In the genomic region with DNA sequence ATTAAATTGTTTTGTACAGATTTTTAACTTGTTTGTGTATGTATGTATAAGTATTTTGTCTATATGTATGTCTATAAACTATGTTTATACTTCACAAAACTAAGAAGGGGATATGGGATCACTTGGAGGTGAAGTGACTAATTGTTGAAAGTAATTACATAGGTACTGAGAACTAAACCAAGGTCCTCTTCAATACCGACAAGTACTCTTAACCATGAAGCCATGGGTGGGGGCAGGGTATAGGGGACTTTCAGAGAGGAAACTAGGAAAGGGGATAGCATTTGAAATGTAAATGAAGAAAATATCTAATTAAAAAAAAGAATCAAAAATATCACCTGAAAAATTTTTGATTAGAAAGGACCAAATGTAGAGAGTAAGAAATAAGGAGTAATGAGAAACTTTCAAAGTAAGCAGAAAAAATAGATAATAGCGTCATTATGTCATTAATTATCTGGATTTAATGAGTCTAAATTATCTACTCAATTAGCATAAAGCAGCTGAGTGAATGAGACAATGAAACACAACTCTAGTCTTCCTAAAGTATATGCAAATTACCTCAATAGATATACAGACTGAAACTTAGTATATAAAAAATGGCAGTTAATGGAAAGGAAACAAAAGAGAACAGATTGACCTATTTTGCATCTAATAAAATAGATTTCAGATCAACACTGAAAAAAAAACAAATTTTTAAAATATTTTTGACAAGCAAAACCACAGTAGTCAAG, we compare ENCODE assay signal across 30 mouse cellular contexts. TPM values are rescaled to one million over a fixed set of nuclear protein-coding genes. Genes with fewer than 3 reads are reported as not detected.
DNase-seq lines count a peak whose midpoint lies in the region; ATAC-seq and TF ChIP-seq lines count a peak whose summit lies in the region.
"Had no signal": no experiment of that assay in that cellular context is flagged by ENCODE, and none has a peak within 500 bp of the region (broad histone marks: within the 10 kb centered on the region; RNA-seq: fewer than 3 reads in every experiment).

No protein-coding gene starts in this region.

- no peaks in the 10 kb centered on the region for H3K36me3 ChIP-seq in forebrain, embryonic 11.5 days (ENCODE audit: control insufficient read depth, insufficient read depth, low read length)
- no peaks in the 10 kb centered on the region for H3K36me3 ChIP-seq in forebrain, postnatal 0 days (ENCODE audit: insufficient read depth)
- no peaks in the 10 kb centered on the region for H3K36me3 ChIP-seq in forebrain, embryonic 13.5 days (ENCODE audit: poor library complexity, severe bottlenecking)
- no peaks in the 10 kb centered on the region for H3K36me3 ChIP-seq in forebrain, embryonic 15.5 days
- H3K36me3 ChIP-seq in midbrain, embryonic 12.5 days: no peaks in the 10 kb centered on the region
- no peaks in the 10 kb centered on the region for H3K36me3 ChIP-seq in midbrain, embryonic 10.5 days
- H3K36me3 ChIP-seq: embryonic facial prominence, embryonic 13.5 days; embryonic facial prominence, embryonic 15.5 days; G1E had no signal

- TF ChIP-seq CTCF in forebrain, postnatal 0 days (IDR thresholded peaks at IDR 0.05; ENCODE audit: low read depth): no peak
- no peak for TF ChIP-seq CTCF in brain, embryonic 14.5 days (IDR thresholded peaks at IDR 0.05; ENCODE audit: borderline replicate concordance, extremely low read depth, insufficient read depth, insufficient read length)

- no peaks in the 10 kb centered on the region for H3K4me1 ChIP-seq in forebrain, embryonic 11.5 days (replicated peaks; ENCODE audit: control insufficient read depth, insufficient read depth, low read length)
- H3K4me1 ChIP-seq in forebrain, postnatal 0 days (ENCODE audit: insufficient read depth): no peaks in the 10 kb centered on the region
- no peaks in the 10 kb centered on the region for H3K4me1 ChIP-seq in forebrain, embryonic 13.5 days
- H3K4me1 ChIP-seq in forebrain, embryonic 15.5 days: no peaks in the 10 kb centered on the region
- no peaks in the 10 kb centered on the region for H3K4me1 ChIP-seq in midbrain, embryonic 12.5 days
- H3K4me1 ChIP-seq in midbrain, embryonic 10.5 days: no peaks in the 10 kb centered on the region
- H3K4me1 ChIP-seq: embryonic facial prominence, embryonic 13.5 days; embryonic facial prominence, embryonic 15.5 days had no signal

- H3K4me2 ChIP-seq in forebrain, embryonic 11.5 days (ENCODE audit: low read depth, low read length, severe bottlenecking): no peak overlapping the region
- H3K4me2 ChIP-seq in forebrain, postnatal 0 days (ENCODE audit: low read depth): no peak overlapping the region
- H3K4me2 ChIP-seq in forebrain, embryonic 13.5 days: no peak overlapping the region
- H3K4me2 ChIP-seq in forebrain, embryonic 15.5 days (replicated peaks): no peak overlapping the region
- H3K4me2 ChIP-seq in midbrain, embryonic 12.5 days (replicated peaks): no peak overlapping the region
- H3K4me2 ChIP-seq: embryonic facial prominence, embryonic 13.5 days; embryonic facial prominence, embryonic 15.5 days had no signal

- no peak overlapping the region for H3K9ac ChIP-seq in forebrain, embryonic 11.5 days (ENCODE audit: low read length)
- H3K9ac ChIP-seq in forebrain, postnatal 0 days: no peak overlapping the region
- H3K9ac ChIP-seq in forebrain, embryonic 13.5 days: no peak overlapping the region
- H3K9ac ChIP-seq in forebrain, embryonic 15.5 days (replicated peaks): no peak overlapping the region
- H3K9ac ChIP-seq in midbrain, embryonic 12.5 days (replicated peaks): no peak overlapping the region
- H3K9ac ChIP-seq: embryonic facial prominence, embryonic 13.5 days; embryonic facial prominence, embryonic 15.5 days had no signal

- H3K27me3 ChIP-seq in forebrain, embryonic 11.5 days (ENCODE audit: control insufficient read depth, insufficient read depth, low read length): no peaks in the 10 kb centered on the region
- no peaks in the 10 kb centered on the region for H3K27me3 ChIP-seq in forebrain, postnatal 0 days (ENCODE audit: insufficient read depth, low read length)
- no peaks in the 10 kb centered on the region for H3K27me3 ChIP-seq in forebrain, embryonic 13.5 days
- H3K27me3 ChIP-seq in forebrain, embryonic 15.5 days: no peaks in the 10 kb centered on the region
- H3K27me3 ChIP-seq in midbrain, embryonic 12.5 days: no peaks in the 10 kb centered on the region
- H3K27me3 ChIP-seq in midbrain, embryonic 10.5 days (ENCODE audit: low read depth, poor library complexity, severe bottlenecking): no peaks in the 10 kb centered on the region
- H3K27me3 ChIP-seq: CH12.LX; embryonic facial prominence, embryonic 13.5 days; embryonic facial prominence, embryonic 15.5 days; Patski had no signal

- DNase-seq in forebrain, embryonic 11.5 days (ENCODE audit: low spot score): no peak
- DNase-seq in forebrain, postnatal 0 days: no peak
- no peak for DNase-seq in midbrain, embryonic 10.5 days (ENCODE audit: low spot score)
- peak; percentile 21 for DNase-seq in brain, embryonic 14.5 days (ENCODE audit: low read depth)
- DNase-seq: adrenal gland, adult 8-10 months; adrenal gland, postnatal 14 days; adrenal gland, postnatal 36 days; B cell, adult 2 months; cerebellum, adult 11 months; cerebellum, adult 18-20 months; cerebellum, adult 8-10 months; cerebellum, adult 9-11 months; cerebellum, postnatal 14 days; cerebellum, postnatal 36 days; embryo, embryonic 11 days had no signal

- no peaks in the 10 kb centered on the region for H3K9me3 ChIP-seq in forebrain, embryonic 11.5 days (ENCODE audit: control insufficient read depth, low read length)
- no peaks in the 10 kb centered on the region for H3K9me3 ChIP-seq in forebrain, postnatal 0 days (ENCODE audit: low read length)
- H3K9me3 ChIP-seq in forebrain, embryonic 13.5 days (replicated peaks): no peaks in the 10 kb centered on the region
- H3K9me3 ChIP-seq in forebrain, embryonic 15.5 days: no peaks in the 10 kb centered on the region
- no peaks in the 10 kb centered on the region for H3K9me3 ChIP-seq in midbrain, embryonic 12.5 days
- no peaks in the 10 kb centered on the region for H3K9me3 ChIP-seq in midbrain, embryonic 10.5 days (replicated peaks)
- H3K9me3 ChIP-seq: embryonic facial prominence, embryonic 13.5 days; embryonic facial prominence, embryonic 15.5 days had no signal

- no peak overlapping the region for H3K27ac ChIP-seq in forebrain, embryonic 11.5 days (ENCODE audit: low read depth, low read length)
- no peak overlapping the region for H3K27ac ChIP-seq in forebrain, postnatal 0 days (ENCODE audit: low read depth, low read length)
- H3K27ac ChIP-seq in forebrain, embryonic 13.5 days: no peak overlapping the region
- no peak overlapping the region for H3K27ac ChIP-seq in forebrain, embryonic 15.5 days (replicated peaks)
- H3K27ac ChIP-seq in midbrain, embryonic 12.5 days (replicated peaks): no peak overlapping the region
- H3K27ac ChIP-seq in midbrain, embryonic 10.5 days (replicated peaks): no peak overlapping the region
- H3K27ac ChIP-seq: embryonic facial prominence, embryonic 13.5 days; embryonic facial prominence, embryonic 15.5 days had no signal

- TF ChIP-seq POLR2A in brain, embryonic 14.5 days (IDR thresholded peaks at IDR 0.05; ENCODE audit: borderline replicate concordance, extremely low read depth, insufficient read depth, insufficient read length, poor library complexity, severe bottlenecking): no peak

- H3K4me3 ChIP-seq in forebrain, embryonic 11.5 days (ENCODE audit: low read depth, low read length): no peak overlapping the region
- H3K4me3 ChIP-seq in forebrain, postnatal 0 days (ENCODE audit: low read depth, low read length): no peak overlapping the region
- H3K4me3 ChIP-seq in forebrain, embryonic 13.5 days: no peak overlapping the region
- no peak overlapping the region for H3K4me3 ChIP-seq in forebrain, embryonic 15.5 days
- no peak overlapping the region for H3K4me3 ChIP-seq in midbrain, embryonic 12.5 days
- H3K4me3 ChIP-seq in midbrain, embryonic 10.5 days: no peak overlapping the region
- H3K4me3 ChIP-seq: embryonic facial prominence, embryonic 13.5 days; embryonic facial prominence, embryonic 15.5 days; erythroblast, embryonic 14.5 days had no signal

- ATAC-seq in forebrain, embryonic 11.5 days (replicated peaks; ENCODE audit: low FRiP score): peak; percentile 57; the same call in 1 of the 2 replicates
- ATAC-seq in forebrain, postnatal 0 days: no peak
- ATAC-seq in forebrain, embryonic 13.5 days: peak; percentile 68; the same call in 1 of the 2 replicates
- no peak for ATAC-seq in forebrain, embryonic 15.5 days (replicated peaks)
- peak; percentile 68 for ATAC-seq in midbrain, embryonic 12.5 days (ENCODE audit: low FRiP score, low read depth)
- ATAC-seq: activated CD4-positive, CD25-positive, alpha-beta regulatory T cell, adult 4 months; CD4-positive, CD25-positive, alpha-beta regulatory T cell, adult 4 months; Patski had no signal

- 62% methylated on average over 2 of the region's 2 CpGs for WGBS in forebrain, embryonic 11.5 days
- WGBS in forebrain, postnatal 0 days: 21% methylated on average over 2 of the region's 2 CpGs
- WGBS in forebrain, embryonic 13.5 days: 30% methylated on average over 2 of the region's 2 CpGs
- 33% methylated on average over 2 of the region's 2 CpGs for WGBS in forebrain, embryonic 15.5 days
- WGBS in midbrain, embryonic 12.5 days: 84% methylated on average over 2 of the region's 2 CpGs
- 91% methylated on average over 2 of the region's 2 CpGs for WGBS in midbrain, embryonic 10.5 days

RNA-seq across cellular contexts. Expression of a gene that starts 30.8 kb away (rescaled TPM):
- not detected in 2 replicates for polyA plus RNA-seq in forebrain, embryonic 11.5 days (2014; fragmentation: Nextera tagmentation; extraction: Ambion mirVana)
- not detected in 2 replicates for total RNA-seq in forebrain, postnatal 0 days (2014; rRNA removed)
- polyA plus RNA-seq in forebrain, postnatal 0 days (2015; fragmentation: Nextera tagmentation; extraction: Ambion mirVana): not detected in 2 replicates
- polyA plus RNA-seq in forebrain, embryonic 13.5 days (2015; fragmentation: Nextera tagmentation; extraction: Ambion mirVana): not detected in 2 replicates
- polyA plus RNA-seq in forebrain, embryonic 15.5 days (2015; fragmentation: Nextera tagmentation; extraction: Ambion mirVana): not detected in 2 replicates
- not detected in 2 replicates for polyA plus RNA-seq in midbrain, embryonic 12.5 days (2016; fragmentation: Nextera tagmentation; extraction: Ambion mirVana)
- polyA plus RNA-seq in midbrain, embryonic 10.5 days (2016; fragmentation: Nextera tagmentation; extraction: Ambion mirVana): not detected in 2 replicates
- not detected in 2 replicates for polyA plus RNA-seq in brain, embryonic 14.5 days (2012; rRNA removed)
- total RNA-seq: adrenal gland, adult 18-20 months; adrenal gland, adult 8-10 months; adrenal gland, postnatal 14 days; adrenal gland, postnatal 36 days; CH12.LX; common myeloid progenitor, adult 5-6 weeks; G1E had no signal
- polyA plus RNA-seq: activated CD4-positive, CD25-positive, alpha-beta regulatory T cell, adult 4 months; CD4-positive, CD25-positive, alpha-beta regulatory T cell, adult 4 months; embryonic facial prominence, embryonic 11.5 days; embryonic facial prominence, embryonic 13.5 days; erythroblast, embryonic 14.5 days; frontal cortex, adult 2 months; G1E; Patski had no signal

RNA-seq across cellular contexts. Expression of a gene that starts 47.0 kb away (rescaled TPM):
- polyA plus RNA-seq in forebrain, embryonic 11.5 days (2014; fragmentation: Nextera tagmentation; extraction: Ambion mirVana): not detected in 2 replicates
- total RNA-seq in forebrain, postnatal 0 days (2014; rRNA removed): not detected in 2 replicates
- polyA plus RNA-seq in forebrain, postnatal 0 days (2015; fragmentation: Nextera tagmentation; extraction: Ambion mirVana): not detected in 2 replicates
- polyA plus RNA-seq in forebrain, embryonic 13.5 days (2015; fragmentation: Nextera tagmentation; extraction: Ambion mirVana): not detected in 2 replicates
- polyA plus RNA-seq in forebrain, embryonic 15.5 days (2015; fragmentation: Nextera tagmentation; extraction: Ambion mirVana): not detected in 2 replicates
- not detected in 2 replicates for polyA plus RNA-seq in midbrain, embryonic 12.5 days (2016; fragmentation: Nextera tagmentation; extraction: Ambion mirVana)
- polyA plus RNA-seq in midbrain, embryonic 10.5 days (2016; fragmentation: Nextera tagmentation; extraction: Ambion mirVana): not detected in 2 replicates
- polyA plus RNA-seq in brain, embryonic 14.5 days (2012; rRNA removed): not detected in 2 replicates
- total RNA-seq: adrenal gland, adult 18-20 months; adrenal gland, adult 8-10 months; adrenal gland, postnatal 14 days; adrenal gland, postnatal 36 days; CH12.LX; common myeloid progenitor, adult 5-6 weeks had no signal
- polyA plus RNA-seq: activated CD4-positive, CD25-positive, alpha-beta regulatory T cell, adult 4 months; CD4-positive, CD25-positive, alpha-beta regulatory T cell, adult 4 months; embryonic facial prominence, embryonic 11.5 days; embryonic facial prominence, embryonic 13.5 days; erythroblast, embryonic 14.5 days; frontal cortex, adult 2 months; G1E; Patski had no signal

Comparison
In these comparisons a context has a peak if more than half of its experiments do, and no peak if none do; other contexts are left out.
1. ATAC-seq: peak in forebrain, embryonic 11.5 days (single experiment), forebrain, embryonic 13.5 days (single experiment) and midbrain, embryonic 12.5 days (single experiment); none in forebrain, postnatal 0 days (single experiment) and forebrain, embryonic 15.5 days (single experiment).